ENCODE assay signal across 23 mouse cellular contexts in genomic region chr3:115240497-115240896, GRCm38 (mm10).
"Had no signal": no experiment of that assay in that cellular context is flagged by ENCODE, and none has a peak within 500 bp of the region (broad histone marks: within the 10 kb centered on the region; RNA-seq: fewer than 3 reads in every experiment).

No protein-coding gene starts in this region.

- ATAC-seq: hindbrain, postnatal 0 days; intestine, embryonic 16.5 days had no signal

- H3K4me1 ChIP-seq: heart, embryonic 13.5 days; heart, embryonic 15.5 days; hindbrain, embryonic 13.5 days; hindbrain, embryonic 15.5 days; kidney, embryonic 15.5 days; limb, embryonic 10.5 days; limb, embryonic 12.5 days had no signal

- H3K27me3 ChIP-seq: heart, embryonic 13.5 days; heart, embryonic 15.5 days; hindbrain, embryonic 13.5 days; hindbrain, embryonic 15.5 days; kidney, embryonic 15.5 days; limb, embryonic 12.5 days had no signal

- H3K27ac ChIP-seq: heart, adult 2 months; heart, embryonic 13.5 days; heart, embryonic 15.5 days; hindbrain, embryonic 13.5 days; hindbrain, embryonic 15.5 days; hindbrain, postnatal 0 days; kidney, embryonic 15.5 days; kidney, postnatal 0 days; left cerebral cortex, adult 2 months; limb, embryonic 10.5 days; limb, embryonic 12.5 days had no signal

- H3K9ac ChIP-seq: heart, embryonic 13.5 days; heart, embryonic 15.5 days; hindbrain, embryonic 13.5 days; hindbrain, embryonic 15.5 days; kidney, embryonic 15.5 days; limb, embryonic 12.5 days had no signal

- H3K9me3 ChIP-seq: heart, embryonic 13.5 days; heart, embryonic 15.5 days; hindbrain, embryonic 13.5 days; hindbrain, embryonic 15.5 days; kidney, embryonic 15.5 days; limb, embryonic 10.5 days; limb, embryonic 12.5 days had no signal

- H3K4me3 ChIP-seq: heart, adult 2 months; heart, embryonic 13.5 days; heart, embryonic 15.5 days; hindbrain, embryonic 13.5 days; hindbrain, embryonic 15.5 days; kidney, embryonic 15.5 days; left cerebral cortex, adult 2 months; limb, embryonic 10.5 days; limb, embryonic 12.5 days had no signal

- H3K36me3 ChIP-seq: heart, embryonic 13.5 days; heart, embryonic 15.5 days; hindbrain, embryonic 13.5 days; hindbrain, embryonic 15.5 days; kidney, embryonic 15.5 days; limb, embryonic 10.5 days; limb, embryonic 12.5 days had no signal

- H3K4me2 ChIP-seq: heart, embryonic 11.5 days; heart, embryonic 13.5 days; heart, embryonic 15.5 days; hindbrain, embryonic 13.5 days; hindbrain, embryonic 15.5 days; kidney, embryonic 15.5 days; limb, embryonic 12.5 days; liver, embryonic 11.5 days had no signal

- DNase-seq: gastrocnemius, postnatal 14 days; gastrocnemius, postnatal 36 days; heart, adult 11 months; heart, adult 2 months; heart, postnatal 14 days; heart, postnatal 36 days; kidney, adult 11 months; kidney, postnatal 14 days; layer of hippocampus, adult 9-11 months; liver had no signal
